Mouse (Mus musculus) MEL (cell line): ENCODE data around the gene Fyb.

ENCODE experiments used
- MAFK ChIP-seq: IDR thresholded peaks from 2 replicates; pipeline ENCODE4 v1.6.1; 2011; ENCODE audit warnings: low read depth, mild to moderate bottlenecking, low read length, improper control_type of control experiment, borderline replicate concordance
- ZNF384 ChIP-seq: IDR thresholded peaks from 2 replicates; pipeline ENCODE4 v1.6.1; 2012; ENCODE audit warnings: low read depth, mild to moderate bottlenecking, inconsistent platforms, low read length, improper control_type of control experiment

GRCm38 (mm10) chr15:6579769-6580261, 57.2 kb downstream of the Fyb start:
- TF ChIP-seq MAFK (no peak), ZNF384 (no peak)
